ENCODE assay signal across 8 mouse cellular contexts in the genomic region with DNA sequence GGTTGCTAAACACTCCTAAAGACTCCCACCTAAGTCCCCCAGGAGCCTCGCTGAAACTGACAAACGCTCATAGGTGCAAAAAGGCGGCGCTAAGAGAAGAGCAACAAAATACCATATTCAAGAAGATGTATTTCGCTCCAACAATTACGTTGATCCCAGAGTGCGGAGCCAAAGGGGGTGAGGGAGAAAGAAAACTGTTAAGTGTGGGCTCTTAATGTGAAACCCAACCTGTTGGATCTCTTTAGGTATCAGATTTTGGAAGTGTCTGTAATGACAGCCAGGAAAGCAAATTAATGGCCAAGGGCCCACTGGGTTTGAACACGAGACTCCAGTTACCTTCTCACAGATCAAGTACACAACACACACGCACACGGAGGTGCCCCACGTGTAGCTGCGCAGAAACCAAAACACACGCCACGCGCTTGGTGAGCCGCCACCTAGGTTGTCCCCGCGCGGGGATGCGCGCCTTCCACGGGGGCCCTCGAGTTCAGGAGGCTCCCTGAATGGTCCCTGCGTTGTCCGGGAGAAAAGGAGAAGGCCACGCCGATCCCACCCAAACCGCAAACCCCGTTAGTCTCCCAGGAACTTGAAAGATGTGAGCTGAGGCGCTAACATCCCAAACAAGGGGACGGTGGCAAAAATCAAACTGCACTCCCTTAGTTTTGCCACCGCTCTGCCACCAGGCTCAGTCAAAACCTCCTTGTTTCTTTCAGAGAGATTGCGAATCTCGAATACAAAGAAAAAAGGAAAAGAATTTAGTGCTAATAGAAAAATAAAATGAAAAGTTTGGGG. TPM values are rescaled to one million over a fixed set of nuclear protein-coding genes. Genes with fewer than 3 reads are reported as not detected.
DNase-seq lines count a peak whose midpoint lies in the region; ATAC-seq lines count a peak whose summit lies in the region.

No protein-coding gene starts in this region.

- peak overlapping the region; percentile 32; the same call in 1 of the 2 replicates for H3K9ac ChIP-seq in midbrain, embryonic 13.5 days (replicated peaks)

- H3K4me3 ChIP-seq in midbrain, embryonic 13.5 days (replicated peaks) = peak overlapping the region; percentile 61

- no peak overlapping the region for H3K27ac ChIP-seq in midbrain, embryonic 13.5 days

- peak overlapping the region; percentile 89 for H3K4me2 ChIP-seq in midbrain, embryonic 13.5 days (replicated peaks)

- peak; percentile 6 for DNase-seq in adrenal gland, postnatal 10 days
- DNase-seq in adrenal gland, adult 18-20 months (ENCODE audit: low spot score in 2 of 2) = no peak
- DNase-seq in ovary, postnatal 10 days (ENCODE audit: low spot score) = peak; percentile 2
- no peak for DNase-seq in ovary, postnatal 14 days (ENCODE audit: low spot score)
- DNase-seq in heart, postnatal 4 days = peak; percentile 5
- DNase-seq in adrenal gland, adult 2 months = no peak
- no peak for DNase-seq in spleen, postnatal 10 days (ENCODE audit: low spot score in 2 of 2)

- H3K27me3 ChIP-seq in midbrain, embryonic 13.5 days = peaks cover 53% of the 10 kb centered on the region

- no peak for ATAC-seq in midbrain, embryonic 13.5 days

- H3K9me3 ChIP-seq in midbrain, embryonic 13.5 days = no peaks in the 10 kb centered on the region

- H3K4me1 ChIP-seq in midbrain, embryonic 13.5 days (replicated peaks) = peaks cover 21% of the 10 kb centered on the region

- 1% methylated on average over 34 of the region's 34 CpGs for WGBS in midbrain, embryonic 13.5 days

- H3K36me3 ChIP-seq in midbrain, embryonic 13.5 days = no peaks in the 10 kb centered on the region

RNA-seq across cellular contexts. Expression of gene Eya4, which starts 2.3 kb away (rescaled TPM):
- total RNA-seq in adrenal gland, postnatal 10 days (2021) = 1 to 10 TPM; 2.3 to 4.8 TPM
- total RNA-seq in adrenal gland, adult 18-20 months (2021) = 1 to 10 TPM in 1 of 2 experiments, under 1 TPM in 1; 0.60 to 1.0 TPM
- total RNA-seq in heart, postnatal 4 days (2021) = 1 to 10 TPM in 1 of 2 experiments, under 1 TPM in 1; 0.95 to 1.2 TPM
- polyA plus RNA-seq in midbrain, embryonic 13.5 days (2015; fragmentation: Nextera tagmentation; extraction: Ambion mirVana) = 0.67 and 1.1 TPM in 2 replicates
- total RNA-seq in adrenal gland, adult 2 months (2021) = 1 to 10 TPM; 1.3 to 1.7 TPM
- 0.31 and 0.37 TPM in 2 replicates for polyA plus RNA-seq in adrenal gland, adult 2 months (2012; rRNA removed)

Comparison
In these comparisons a context has a peak if more than half of its experiments do, and no peak if none do; other contexts are left out.
1. DNase-seq: peak in adrenal gland, postnatal 10 days (single experiment), ovary, postnatal 10 days (single experiment) and heart, postnatal 4 days (single experiment); none in adrenal gland, adult 18-20 months (0 of 2), ovary, postnatal 14 days (single experiment), adrenal gland, adult 2 months (single experiment) and spleen, postnatal 10 days (0 of 2).